Mouse (Mus musculus) v-Abl transformed pro-B cells (cell line): ENCODE results near the gene Ppp2r1b.

ENCODE experiments used
- in situ Hi-C, 2 experiments: fragments of 400-800 bp; cut with MboI; formaldehyde crosslinking; loops; one replicate each; pipeline ENCODE4 v1.15.1; 2025; ENCODE audit not compliant: unreplicated experiment in 2 of 2

Ppp2r1b gene

GRCm38 (mm10) chr9:50861119-50861839 is 16.2 kb downstream of the Ppp2r1b start:
- in situ Hi-C loops, result no loop called here

GRCm38 (mm10) chr9:50863824-50864223 is 18.7 kb downstream of the Ppp2r1b start:
- in situ Hi-C loops, result no loop called here

- in situ Hi-C loops, result no loop called here
These were observed 19.8 kb downstream of the Ppp2r1b start for GRCm38 (mm10) chr9:50864877-50865276.

- in situ Hi-C loops, result no loop called here
These were observed 20.7 kb downstream of the Ppp2r1b start for GRCm38 (mm10) chr9:50865803-50866202.

- in situ Hi-C loops, result no loop called here
These were observed 21.9 kb downstream of the Ppp2r1b start for GRCm38 (mm10) chr9:50867015-50867414.

GRCm38 (mm10) chr9:50868182-50868581 is 23.1 kb downstream of the Ppp2r1b start:
- in situ Hi-C loops, result no loop called here

GRCm38 (mm10) chr9:50873210-50873609 is 28.1 kb downstream of the Ppp2r1b start:
- in situ Hi-C loops, result no loop called here

GRCm38 (mm10) chr9:50874031-50874430 is 28.9 kb downstream of the Ppp2r1b start:
- in situ Hi-C loops, result no loop called here

- in situ Hi-C loops, result no loop called here
These were observed 30.4 kb downstream of the Ppp2r1b start for GRCm38 (mm10) chr9:50875470-50875869.

- in situ Hi-C loops, result no loop called here
These were observed 31.2 kb downstream of the Ppp2r1b start for GRCm38 (mm10) chr9:50876287-50876686.

- in situ Hi-C loops, result no loop called here
These were observed 32.3 kb downstream of the Ppp2r1b start for GRCm38 (mm10) chr9:50877431-50877830.

GRCm38 (mm10) chr9:50882183-50882582 is 37.1 kb downstream of the Ppp2r1b start:
- in situ Hi-C loops, result no loop called here

- in situ Hi-C loops, result no loop called here
These were observed 39.0 kb downstream of the Ppp2r1b start for GRCm38 (mm10) chr9:50884093-50884492.

GRCm38 (mm10) chr9:50884741-50885599 is 39.9 kb downstream of the Ppp2r1b start:
- in situ Hi-C loops, result no loop called here

GRCm38 (mm10) chr9:50885600-50885987 is 40.5 kb downstream of the Ppp2r1b start:
- in situ Hi-C loops, result no loop called here

- in situ Hi-C loops, result no loop called here
These were observed 41.8 kb downstream of the Ppp2r1b start for GRCm38 (mm10) chr9:50886870-50887269.

- in situ Hi-C loops, result no loop called here
These were observed 42.2 kb downstream of the Ppp2r1b start for GRCm38 (mm10) chr9:50887351-50887750.

- in situ Hi-C loops, result no loop called here
These were observed 44.1 kb downstream of the Ppp2r1b start for GRCm38 (mm10) chr9:50889211-50889610.

GRCm38 (mm10) chr9:50889964-50890363 is 44.9 kb downstream of the Ppp2r1b start:
- in situ Hi-C loops, result no loop called here

- in situ Hi-C loops, result no loop called here
These were observed 45.5 kb downstream of the Ppp2r1b start for GRCm38 (mm10) chr9:50890494-50891090.

- in situ Hi-C loops, result no loop called here
These were observed 48.6 kb downstream of the Ppp2r1b start for GRCm38 (mm10) chr9:50893665-50894064.
